Mouse (Mus musculus) lung, embryonic 16.5 days (tissue): ENCODE measurements at regions not wholly inside any gene's neighbourhood (a gene's known extent, or its start where the extent isn't known, plus 50 kb on each side); places are given as distances from the start of the nearest gene placed in this dataset.

Source experiments
- ATAC-seq: fragments of 200-750 bp; cut with Nextera tagmentation; 2 replicates; pipeline ENCODE4 v1.8.0; 2017; ENCODE audit warnings: low read depth, mild to moderate bottlenecking, moderate library complexity
- H3K27ac ChIP-seq: fragments of 300-500 bp; sonication (generic); 2 replicates; pipeline ENCODE4 v1.5.1; 2014; ENCODE audit warnings: mild to moderate bottlenecking, control low read depth, low read length
- H3K27me3 ChIP-seq: fragments of 300-500 bp; sonication (generic); 2 replicates; pipeline ENCODE4 v1.6.1; 2014; ENCODE audit warnings: low read depth, low read length, mixed read lengths; ENCODE audit not compliant: control insufficient read depth, insufficient read depth
- H3K36me3 ChIP-seq: fragments of 300-500 bp; sonication (generic); 2 replicates; pipeline ENCODE4 v1.6.1; 2014; ENCODE audit warnings: low read length; ENCODE audit not compliant: control insufficient read depth, insufficient read depth
- H3K4me1 ChIP-seq: fragments of 300-500 bp; sonication (generic); replicated peaks from 2 replicates; pipeline ENCODE4 v1.6.1; 2014; ENCODE audit warnings: low read length, mixed read lengths; ENCODE audit not compliant: control insufficient read depth, insufficient read depth
- H3K4me2 ChIP-seq: fragments of 300-500 bp; sonication (generic); 2 replicates; pipeline ENCODE4 v1.6.1; 2014; ENCODE audit warnings: low read depth, low read length, control low read depth
- H3K4me3 ChIP-seq: fragments of 300-500 bp; sonication (generic); 2 replicates; pipeline ENCODE4 v1.5.1; 2014; ENCODE audit warnings: mild to moderate bottlenecking, low read length, control low read depth
- H3K9ac ChIP-seq: fragments of 300-500 bp; sonication (generic); 2 replicates; pipeline ENCODE4 v1.6.1; 2014; ENCODE audit warnings: low read length, control low read depth
- H3K9me3 ChIP-seq: fragments of 300-500 bp; sonication (generic); 2 replicates; pipeline ENCODE4 v1.6.1; 2016; ENCODE audit warnings: low read length; ENCODE audit not compliant: control insufficient read depth
- WGBS: fragments of 180-500 bp; shearing (Covaris S2); extraction: QIAGEN DNeasy Blood & Tissue Kit; methylation state at CpG from one replicate; pipeline ENCODE4 v1.1.7; 2014; 5-methylcytosine and 5-hydroxymethylcytosine counted together

DNA sequence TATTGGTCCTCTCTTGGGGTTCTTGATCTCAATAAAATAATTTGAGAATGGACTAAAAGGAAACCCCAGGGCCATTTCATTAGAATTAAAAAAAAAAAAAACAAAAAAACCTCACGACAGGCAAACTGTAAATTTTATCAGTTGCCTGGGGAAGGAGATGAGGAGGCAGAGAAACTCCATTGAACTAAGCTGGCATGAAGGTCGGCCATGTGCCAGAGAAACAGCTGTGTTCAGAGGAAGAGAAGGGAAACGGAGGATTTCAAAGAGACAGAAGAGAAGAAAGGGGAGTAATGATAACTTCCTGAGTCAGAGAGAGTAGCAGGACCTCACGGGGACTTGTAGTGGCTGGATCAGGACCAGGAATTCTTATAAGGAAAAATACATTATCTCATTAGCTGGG lies 377.7 kb downstream of the Eipr1 start:
- Histone ChIP-seq H3K4me1 (no peaks in the 10 kb centered on the region), H3K27me3 (no peaks in the 10 kb centered on the region), H3K27ac (no peak overlapping the region), H3K4me2 (no peak overlapping the region), H3K9me3 (no peaks in the 10 kb centered on the region), H3K4me3 (no peak overlapping the region), H3K36me3 (no peaks in the 10 kb centered on the region), H3K9ac (no peak overlapping the region)
- no peak for ATAC-seq
- WGBS, result 51% methylated on average over 4 of the region's 4 CpGs

- Histone ChIP-seq H3K9ac (no peak overlapping the region), H3K9me3 (no peaks in the 10 kb centered on the region), H3K36me3 (no peaks in the 10 kb centered on the region), H3K4me1 (no peaks in the 10 kb centered on the region; the same call in 1 of the 2 replicates), H3K4me2 (no peak overlapping the region), H3K27me3 (no peaks in the 10 kb centered on the region), H3K27ac (no peak overlapping the region), H3K4me3 (no peak overlapping the region)
- no peak for ATAC-seq
- WGBS, result 86% methylated on average over 2 of the region's 2 CpGs
Observed at GRCm38 (mm10) chr12:29134326-29134725, 382.7 kb downstream of the Eipr1 start.

- no peak overlapping the region for H3K4me2 ChIP-seq
- WGBS, result 64% methylated on average over 5 of the region's 5 CpGs
- no peaks in the 10 kb centered on the region for H3K36me3 ChIP-seq
- H3K27ac ChIP-seq, result no peak overlapping the region
- no peaks in the 10 kb centered on the region for H3K9me3 ChIP-seq
- peak; percentile 28; the same call in 1 of the 2 replicates for ATAC-seq
- H3K9ac ChIP-seq, result no peak overlapping the region
- H3K4me3 ChIP-seq, result no peak overlapping the region
- no peaks in the 10 kb centered on the region; the same call in 1 of the 2 replicates for H3K4me1 ChIP-seq
- no peaks in the 10 kb centered on the region for H3K27me3 ChIP-seq
Observed at GRCm38 (mm10) chr12:29136850-29137268, 385.3 kb downstream of the Eipr1 start.

DNA sequence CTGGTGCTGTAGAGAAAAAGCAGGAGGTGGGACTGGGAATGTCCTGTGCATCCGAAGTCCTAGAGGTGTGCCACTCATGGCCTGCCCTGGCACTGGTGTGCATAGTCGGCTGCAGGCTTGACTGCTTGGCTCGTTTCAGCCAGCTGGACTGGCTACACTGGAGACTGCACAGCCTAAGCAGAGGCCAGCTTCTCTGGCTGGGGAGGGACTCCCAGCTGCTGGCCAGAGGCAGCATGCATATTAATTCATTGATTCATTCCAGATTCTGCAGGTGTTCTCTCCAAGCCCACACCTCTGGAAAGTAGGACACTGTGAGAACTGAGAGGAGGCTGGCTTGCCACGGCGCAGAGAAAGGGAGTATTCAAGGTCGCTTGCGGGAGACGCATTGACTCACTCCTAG lies 385.9 kb downstream of the Eipr1 start:
- WGBS, result 73% methylated on average over 8 of the region's 8 CpGs
- Histone ChIP-seq H3K4me1 (no peaks in the 10 kb centered on the region; the same call in 1 of the 2 replicates), H3K4me2 (no peak overlapping the region), H3K36me3 (no peaks in the 10 kb centered on the region), H3K4me3 (no peak overlapping the region), H3K9me3 (no peaks in the 10 kb centered on the region), H3K27me3 (no peaks in the 10 kb centered on the region), H3K9ac (no peak overlapping the region), H3K27ac (no peak overlapping the region)
- ATAC-seq, result no peak

DNA sequence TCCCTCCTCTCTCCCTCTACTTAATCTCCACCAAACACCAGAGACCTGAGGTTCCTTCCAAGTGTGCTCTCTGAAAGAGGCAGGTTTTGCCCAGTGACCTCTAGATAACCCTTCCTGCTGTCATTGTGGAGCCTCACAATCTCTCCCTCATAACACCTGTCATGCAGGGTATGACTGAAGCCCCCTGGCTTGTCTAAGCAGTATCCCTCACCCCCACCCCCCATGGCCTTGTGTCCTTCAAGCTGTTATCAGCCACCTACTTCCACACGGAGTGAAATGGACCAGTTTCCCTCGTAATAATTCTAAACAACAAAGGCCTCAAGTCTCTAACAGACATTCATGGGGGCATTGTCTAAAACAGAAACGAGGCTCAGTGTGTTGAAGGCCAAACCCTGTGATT lies 387.6 kb upstream of the Myt1l start:
- Histone ChIP-seq H3K9ac (no peak overlapping the region), H3K27ac (no peak overlapping the region), H3K4me2 (no peak overlapping the region), H3K36me3 (no peaks in the 10 kb centered on the region), H3K4me3 (no peak overlapping the region), H3K9me3 (no peaks in the 10 kb centered on the region), H3K4me1 (no peaks in the 10 kb centered on the region; the same call in 1 of the 2 replicates), H3K27me3 (no peaks in the 10 kb centered on the region)
- no peak for ATAC-seq
- 12% methylated on average over 3 of the region's 3 CpGs for WGBS

DNA sequence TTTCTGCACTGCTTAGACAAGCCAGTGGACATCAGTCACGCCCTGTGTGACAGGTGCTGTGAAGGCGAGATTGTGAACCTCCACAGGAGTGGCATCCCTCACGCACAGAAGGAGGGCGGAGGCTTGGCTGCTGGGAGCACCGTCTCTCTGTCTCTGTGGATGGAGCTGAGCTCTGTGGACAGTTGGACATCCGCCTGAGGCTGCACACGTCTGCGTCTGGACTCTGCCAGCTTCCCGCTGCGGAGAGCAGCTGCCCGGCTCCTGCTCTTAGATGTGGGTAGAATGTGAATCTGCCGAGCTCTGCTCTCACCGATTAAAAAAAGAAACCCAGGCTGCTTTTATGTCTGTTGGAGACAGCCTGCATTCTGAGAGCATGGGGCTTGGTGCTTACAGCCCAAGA lies 387.1 kb upstream of the Myt1l start:
- H3K27ac ChIP-seq, result no peak overlapping the region
- H3K27me3 ChIP-seq, result no peaks in the 10 kb centered on the region
- H3K4me3 ChIP-seq, result no peak overlapping the region
- H3K36me3 ChIP-seq, result no peaks in the 10 kb centered on the region
- WGBS, result 23% methylated on average over 13 of the region's 13 CpGs
- H3K9me3 ChIP-seq, result no peaks in the 10 kb centered on the region
- ATAC-seq, result no peak
- H3K4me1 ChIP-seq, result no peaks in the 10 kb centered on the region; the same call in 1 of the 2 replicates
- no peak overlapping the region for H3K4me2 ChIP-seq
- H3K9ac ChIP-seq, result no peak overlapping the region

DNA sequence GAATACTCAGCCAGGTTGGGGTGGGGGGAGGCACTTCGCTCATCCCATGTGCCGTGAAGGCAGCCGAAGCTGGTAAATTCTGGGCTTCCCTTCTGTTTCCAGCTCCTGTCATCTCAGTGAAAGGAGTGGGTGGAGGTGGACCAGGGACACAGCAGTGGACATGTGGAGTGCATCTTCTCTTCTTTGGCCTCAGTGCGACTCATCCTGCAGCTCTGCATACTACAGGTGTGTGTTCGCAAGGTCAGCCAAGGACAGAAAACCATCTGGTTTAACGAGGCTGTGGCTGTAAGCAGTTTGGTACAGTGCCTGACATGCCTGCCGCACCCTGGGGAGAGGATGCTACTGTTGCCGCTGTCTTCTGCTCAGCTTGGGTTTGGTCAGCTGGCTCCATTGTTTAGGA lies 386.3 kb upstream of the Myt1l start:
- no peak overlapping the region for H3K9ac ChIP-seq
- no peaks in the 10 kb centered on the region for H3K36me3 ChIP-seq
- no peak overlapping the region for H3K4me3 ChIP-seq
- no peak for ATAC-seq
- H3K27me3 ChIP-seq, result no peaks in the 10 kb centered on the region
- no peak overlapping the region for H3K4me2 ChIP-seq
- no peak overlapping the region for H3K27ac ChIP-seq
- no peaks in the 10 kb centered on the region; the same call in 1 of the 2 replicates for H3K4me1 ChIP-seq
- WGBS, result 77% methylated on average over 8 of the region's 8 CpGs
- no peaks in the 10 kb centered on the region for H3K9me3 ChIP-seq

DNA sequence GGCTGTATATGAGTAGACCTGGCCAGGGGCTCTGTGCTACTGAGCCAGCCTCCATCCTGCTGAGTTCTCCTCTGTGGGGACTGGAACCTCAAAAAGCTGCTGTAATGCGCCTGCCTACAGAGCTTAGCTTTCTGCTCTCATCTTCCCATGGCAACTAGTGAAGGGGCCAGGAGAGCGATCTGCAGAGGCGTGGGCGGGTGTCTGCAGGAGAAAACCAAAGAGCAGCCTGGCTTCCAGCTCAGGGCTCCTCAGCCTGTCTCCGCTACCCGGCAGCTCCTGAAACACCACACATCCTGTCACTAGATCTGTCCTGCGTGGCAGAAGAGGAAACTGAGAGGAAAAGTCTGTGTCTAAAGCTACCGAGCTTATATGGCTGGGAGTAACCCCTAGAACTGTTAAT lies 384.9 kb upstream of the Myt1l start:
- no peaks in the 10 kb centered on the region for H3K27me3 ChIP-seq
- H3K27ac ChIP-seq, result no peak overlapping the region
- no peak overlapping the region for H3K9ac ChIP-seq
- H3K4me1 ChIP-seq, result no peaks in the 10 kb centered on the region
- H3K4me3 ChIP-seq, result no peak overlapping the region
- WGBS, result 45% methylated on average over 8 of the region's 8 CpGs
- no peak for ATAC-seq
- no peaks in the 10 kb centered on the region for H3K36me3 ChIP-seq
- no peaks in the 10 kb centered on the region for H3K9me3 ChIP-seq
- H3K4me2 ChIP-seq, result no peak overlapping the region

GRCm38 (mm10) chr12:29160920-29161319 lies 367.3 kb upstream of the Myt1l start:
- Histone ChIP-seq H3K27me3 (no peaks in the 10 kb centered on the region), H3K4me3 (no peak overlapping the region), H3K9ac (no peak overlapping the region), H3K9me3 (no peaks in the 10 kb centered on the region), H3K4me1 (no peaks in the 10 kb centered on the region), H3K4me2 (no peak overlapping the region), H3K27ac (no peak overlapping the region), H3K36me3 (no peaks in the 10 kb centered on the region)
- 69% methylated on average over 1 of the region's 1 CpGs for WGBS
- ATAC-seq, result no peak

GRCm38 (mm10) chr12:29161546-29161945 lies 366.6 kb upstream of the Myt1l start:
- Histone ChIP-seq H3K4me3 (no peak overlapping the region), H3K4me1 (no peaks in the 10 kb centered on the region), H3K27me3 (no peaks in the 10 kb centered on the region), H3K27ac (no peak overlapping the region), H3K9me3 (no peaks in the 10 kb centered on the region), H3K9ac (no peak overlapping the region), H3K36me3 (no peaks in the 10 kb centered on the region), H3K4me2 (no peak overlapping the region)
- WGBS, result 7% methylated on average over 2 of the region's 2 CpGs
- ATAC-seq, result no peak
